Mouse (Mus musculus) CD4-positive, CD25-positive, alpha-beta regulatory T cell, adult 4 months (primary cell): ENCODE measurements around the gene Pitpnm2. TPM values are rescaled to one million over a fixed set of nuclear protein-coding genes. Genes with fewer than 3 reads are reported as not detected.
"Not testable (repeated sequence)": the region's sequence is repeated elsewhere in the genome, so short reads cannot be mapped to it uniquely, and the experiment has no call there.

Source experiments
- ATAC-seq: one replicate; pipeline ENCODE4 v1.8.0; 2017
- polyA plus RNA-seq, 2 experiments: library from polyadenylated mRNA; unstranded; fragments of 100-300 nt; shearing (Covaris generic); gene quantifications; one replicate each; pipeline ENCODE4 v1.2.1; 2017

Gene Pitpnm2
- 10 to 100 TPM in 1 of 2 experiments, 1 to 10 TPM in 1; 9.3 to 11.5 TPM for polyA plus RNA-seq

DNA sequence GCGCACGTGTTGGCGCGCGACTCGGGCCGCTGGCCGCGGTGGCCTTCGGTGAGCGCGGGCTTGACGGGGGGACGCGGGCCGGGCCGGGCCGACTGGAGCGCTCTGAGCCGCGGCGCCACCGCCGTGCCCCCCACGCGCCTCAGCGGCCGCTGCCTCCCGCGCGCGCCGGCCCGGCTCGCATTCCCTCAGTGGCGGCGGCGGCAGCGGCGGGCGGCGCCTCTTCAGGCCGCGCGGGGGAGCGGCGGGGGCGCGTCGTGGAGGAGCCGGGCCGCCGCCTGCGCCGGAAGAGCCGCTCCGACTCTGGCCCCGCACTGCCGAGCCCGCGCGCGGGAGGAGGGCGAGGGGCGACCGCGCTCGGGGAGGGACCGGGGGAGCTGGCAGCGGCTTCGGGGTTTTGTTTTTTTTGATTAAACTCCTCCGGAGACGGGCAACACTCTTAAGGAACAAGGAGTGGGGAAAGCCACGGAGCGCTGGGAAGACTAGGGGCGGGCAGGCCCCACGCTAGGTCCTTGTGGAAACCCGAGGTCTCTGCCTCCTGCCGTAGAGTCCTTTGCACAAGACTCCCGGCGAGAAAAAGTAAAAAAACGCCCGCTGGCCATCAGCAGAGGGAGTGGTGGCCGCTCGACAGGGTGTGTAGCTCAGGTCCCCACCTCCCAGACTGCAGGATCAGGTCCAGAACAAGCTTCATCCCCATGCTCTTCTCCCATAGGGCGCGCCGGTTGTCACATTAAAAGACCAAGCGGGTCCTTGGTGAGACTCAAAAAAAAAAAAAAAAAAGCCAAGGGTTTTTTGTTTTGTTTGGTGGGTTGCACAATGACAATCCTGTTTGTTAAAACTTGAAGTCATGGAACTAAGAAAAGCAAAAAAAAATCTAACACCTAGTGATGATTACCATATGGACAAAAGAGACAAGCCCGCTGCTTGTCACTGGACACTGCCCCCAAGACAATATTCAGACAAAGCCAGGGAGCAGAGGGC lies at the start of gene Pitpnm2:
Pitpnm2 (minus strand) TSS at position 147 of the 978 bp plus-strand sequence.
- ATAC-seq, result peak; percentile 77

DNA sequence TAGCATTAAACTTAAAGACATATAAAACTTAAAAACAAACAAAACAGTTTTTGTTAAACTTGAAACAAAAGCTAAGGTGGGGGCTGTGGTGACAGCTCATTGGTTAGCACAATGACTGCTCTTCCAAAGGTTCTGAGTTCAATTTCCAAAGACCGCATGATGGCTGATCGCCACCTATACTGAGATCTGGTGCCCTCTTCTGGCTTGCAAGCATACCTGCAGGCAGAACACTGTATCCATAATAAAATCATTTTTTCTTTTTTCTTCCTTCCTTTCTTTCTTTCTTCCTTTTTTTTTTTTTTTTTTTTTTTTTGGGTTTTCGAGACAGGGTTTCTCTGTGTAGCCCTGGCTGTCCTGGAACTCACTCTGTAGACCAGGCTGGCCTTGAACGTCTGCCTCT lies 49.7 kb upstream of the Pitpnm2 start:
- not testable (repeated sequence) for ATAC-seq

DNA sequence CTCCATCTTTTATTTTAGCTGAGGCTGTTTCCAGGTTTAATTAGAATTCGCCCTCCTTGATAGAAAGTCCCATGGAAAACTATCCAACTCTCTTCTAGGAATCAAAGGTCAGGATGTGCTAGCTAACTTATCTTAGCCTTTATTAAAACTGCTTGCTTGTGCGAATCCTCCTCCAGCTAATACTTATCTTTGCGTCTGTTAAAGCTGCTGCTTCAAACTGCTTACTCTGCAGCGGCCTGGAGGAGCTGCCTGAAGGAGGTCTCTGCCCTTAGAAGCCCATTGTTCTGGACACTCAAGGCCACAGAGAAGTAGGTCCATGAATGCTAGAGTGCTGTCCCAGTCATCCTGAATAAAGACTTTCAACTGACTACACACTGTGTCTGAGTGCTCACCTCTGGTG lies 46.9 kb upstream of the Pitpnm2 start:
- no peak for ATAC-seq

DNA sequence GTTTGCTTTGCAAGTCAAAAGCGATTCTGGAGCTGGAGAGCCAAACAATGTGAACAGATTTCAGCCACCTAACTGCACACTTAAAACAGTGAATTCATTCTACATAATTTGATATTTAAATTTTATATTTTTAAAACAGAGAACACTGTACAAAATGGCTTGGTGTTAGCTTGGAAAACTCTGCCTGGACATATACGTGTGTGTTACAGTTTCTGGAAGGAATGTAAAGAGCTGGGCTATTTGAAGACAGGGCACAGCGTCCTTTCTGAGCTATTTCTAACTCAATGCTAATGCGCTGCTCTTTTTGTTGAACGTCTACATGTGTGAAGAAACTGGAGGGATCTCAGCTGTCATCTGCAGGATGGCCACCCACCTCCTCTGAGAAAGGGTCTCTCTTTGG lies 44.4 kb upstream of the Pitpnm2 start:
- no peak for ATAC-seq

DNA sequence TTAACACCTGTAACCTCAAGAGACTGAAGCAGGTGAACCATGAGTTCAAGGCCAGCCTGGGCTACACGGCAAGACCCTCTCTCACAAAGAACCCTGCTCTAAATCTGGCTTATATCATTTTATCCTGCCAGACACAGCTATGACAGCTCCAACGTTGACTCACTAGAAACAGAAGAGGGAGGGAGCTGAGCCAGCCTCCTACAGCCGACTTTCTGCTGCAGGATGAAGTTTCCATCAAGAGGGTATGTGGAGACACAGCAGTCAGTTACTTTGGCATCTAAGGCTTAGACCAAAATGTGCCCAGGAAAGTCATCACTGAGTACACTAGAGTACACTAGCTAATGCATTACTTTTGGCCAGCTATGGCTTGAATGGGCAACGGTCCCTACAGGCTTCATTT lies 40.7 kb upstream of the Pitpnm2 start:
- ATAC-seq, result no peak

DNA sequence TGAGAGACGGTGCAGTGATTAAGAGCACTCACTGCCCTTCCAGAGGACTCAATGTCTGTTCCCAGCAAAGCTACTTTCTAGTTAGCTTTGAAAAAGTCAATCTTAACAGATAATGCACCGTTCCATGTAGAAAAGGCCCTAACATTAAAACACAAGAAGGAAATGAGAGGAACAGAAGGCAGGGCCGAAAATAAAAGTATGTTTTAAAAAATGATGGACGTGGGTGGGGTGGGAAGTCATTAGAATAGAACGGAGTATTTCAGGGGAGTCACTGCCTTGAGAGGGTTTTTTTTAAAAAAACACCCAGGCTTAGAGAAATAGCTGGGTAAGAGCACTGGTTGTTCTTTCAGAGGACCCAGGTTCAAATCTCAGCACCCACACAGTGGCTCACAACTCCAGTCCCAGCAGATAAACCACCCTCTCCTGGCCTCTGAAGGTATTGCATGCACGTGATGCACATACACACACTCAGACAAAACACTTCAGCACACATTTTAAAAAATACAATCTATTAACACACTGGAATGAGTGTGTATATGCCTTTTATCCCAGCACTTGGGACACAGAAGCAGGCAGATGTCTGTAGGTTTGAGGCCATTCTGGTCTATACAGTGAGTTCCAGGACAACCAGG lies 38.2 kb upstream of the Pitpnm2 start:
- no peak for ATAC-seq

DNA sequence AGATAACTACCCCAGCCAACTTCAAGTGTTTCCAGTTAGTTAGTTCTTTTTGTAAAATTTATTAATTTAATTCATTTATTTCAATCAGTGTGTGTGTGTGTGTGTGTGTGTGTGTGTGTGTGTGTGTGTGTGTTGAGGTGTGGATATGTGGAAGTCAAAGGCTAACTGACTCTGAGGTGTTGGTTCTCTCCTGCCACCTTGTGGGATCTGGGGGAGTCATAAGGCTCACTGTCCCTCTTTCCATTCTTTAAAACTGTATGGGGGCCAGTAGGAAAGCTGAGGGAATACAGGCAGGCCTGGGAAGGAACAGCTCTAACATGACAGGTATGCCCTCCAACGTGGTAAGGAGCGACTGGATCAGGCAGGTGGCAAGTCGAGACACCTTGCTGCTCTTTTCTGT lies 34.8 kb upstream of the Pitpnm2 start:
- ATAC-seq, result no peak

DNA sequence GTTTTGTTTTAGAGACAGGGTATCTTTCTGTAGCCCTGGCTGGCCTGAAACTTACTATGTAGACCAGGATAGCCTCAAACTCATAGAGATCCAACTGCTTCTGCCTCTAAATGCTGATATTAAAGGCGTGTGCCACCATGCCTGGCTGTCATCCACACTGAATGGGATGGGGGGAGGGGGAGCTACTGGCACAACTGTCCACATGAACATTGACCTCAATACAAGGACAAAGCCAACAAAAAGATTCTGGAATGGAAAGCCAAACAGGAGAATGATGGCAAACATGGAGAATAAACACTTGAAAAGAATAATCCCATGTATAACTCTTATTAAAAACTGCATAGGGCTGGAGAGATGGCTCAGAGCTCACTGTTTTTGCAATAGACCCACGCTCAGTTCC lies 33.3 kb upstream of the Pitpnm2 start:
- no peak for ATAC-seq

DNA sequence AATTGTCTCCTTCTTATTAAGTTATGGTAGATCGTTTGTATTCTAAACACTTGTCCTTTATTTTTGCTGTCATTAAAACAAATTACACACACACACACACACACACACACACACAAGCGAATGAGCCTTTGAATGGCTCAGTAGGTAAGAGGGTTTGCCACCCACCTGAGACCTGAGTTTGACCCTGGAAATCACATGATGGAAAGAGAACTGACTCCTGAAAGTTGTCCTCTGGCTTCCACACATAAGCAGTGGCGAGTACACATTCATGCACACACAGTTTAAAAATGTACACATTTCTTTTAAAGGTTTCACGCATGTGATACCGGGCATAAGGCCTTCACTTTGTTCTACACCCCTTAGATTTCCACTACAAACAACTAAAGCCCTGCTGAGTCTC lies 20.7 kb upstream of the Pitpnm2 start:
- ATAC-seq, result no peak

DNA sequence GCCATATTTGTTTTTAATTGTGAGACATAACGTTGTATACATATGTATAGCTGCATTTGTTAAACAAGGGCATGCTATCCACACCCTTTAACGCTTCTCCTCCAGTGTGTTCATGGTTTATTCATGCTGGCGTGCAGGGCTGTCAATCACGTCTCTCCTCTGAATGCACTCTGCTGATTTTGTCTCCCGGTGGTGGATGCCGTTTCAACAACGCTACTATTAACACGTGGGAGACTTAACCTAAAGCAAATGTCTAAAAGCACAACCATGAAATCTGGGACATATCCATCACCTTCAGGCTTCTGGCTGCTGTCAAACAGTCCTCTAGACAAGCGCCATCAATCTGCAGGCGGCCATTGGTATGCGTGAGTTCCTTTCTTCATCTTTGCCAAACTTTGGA lies 20.1 kb upstream of the Pitpnm2 start:
- no peak for ATAC-seq

DNA sequence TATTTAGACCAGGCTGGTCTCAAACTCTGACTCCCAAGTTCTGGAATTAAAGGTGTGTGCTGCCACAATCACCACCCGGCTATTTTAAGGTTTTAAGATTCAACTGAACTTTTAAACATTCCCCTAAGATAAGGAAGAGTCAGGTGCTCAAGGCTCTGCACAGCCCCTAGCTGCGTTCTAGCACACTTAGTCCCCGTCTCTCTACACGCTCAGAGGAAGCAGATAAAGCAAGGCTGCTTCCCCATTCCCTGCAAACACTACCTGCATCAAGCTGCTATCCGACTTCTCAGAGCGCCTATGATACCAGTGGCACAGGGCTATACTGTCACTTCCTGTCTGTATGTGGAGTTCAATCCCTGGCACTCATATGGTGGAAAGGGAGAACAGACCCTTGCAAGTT lies 18.1 kb upstream of the Pitpnm2 start:
- no peak for ATAC-seq

DNA sequence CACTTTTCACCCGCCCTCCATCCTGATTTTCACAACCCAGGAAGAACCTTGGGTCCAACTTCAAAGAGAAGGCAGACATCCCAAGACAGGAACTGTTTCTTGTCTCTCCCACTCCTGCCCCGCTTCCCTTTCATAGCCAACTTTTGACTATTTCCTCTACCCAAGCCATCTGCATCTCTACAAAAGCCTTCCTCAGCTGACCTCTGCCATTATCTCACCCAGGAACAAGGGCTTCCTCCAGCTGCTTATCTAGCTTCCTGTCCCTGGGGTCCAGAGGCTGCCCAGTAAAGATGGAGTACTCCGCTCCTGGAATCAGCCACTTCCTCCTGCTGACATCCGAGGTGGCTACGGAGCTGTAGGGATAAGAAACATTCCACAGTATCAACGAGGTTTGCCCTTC lies 17.3 kb upstream of the Pitpnm2 start:
- ATAC-seq, result no peak

DNA sequence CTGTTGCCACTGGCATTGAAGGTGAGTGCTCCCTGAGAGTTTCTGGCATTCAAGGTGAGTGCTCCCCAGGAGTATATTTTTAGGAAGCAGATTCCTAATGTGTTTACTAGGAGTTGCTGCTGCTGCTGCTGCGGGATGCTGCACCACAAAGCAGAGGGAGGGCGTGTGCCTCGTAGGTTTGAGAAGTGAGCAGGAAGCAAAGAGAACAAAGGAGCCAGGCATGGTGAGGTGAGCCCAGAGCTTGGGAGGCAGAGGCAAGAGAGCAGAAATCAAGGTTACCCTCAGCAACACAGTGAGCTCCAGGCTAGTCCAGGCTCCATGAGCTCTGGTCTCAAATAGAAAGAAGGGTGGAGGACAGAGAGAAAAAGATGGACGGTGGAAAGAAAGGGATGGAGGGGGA lies 13.7 kb upstream of the Pitpnm2 start:
- ATAC-seq, result no peak

DNA sequence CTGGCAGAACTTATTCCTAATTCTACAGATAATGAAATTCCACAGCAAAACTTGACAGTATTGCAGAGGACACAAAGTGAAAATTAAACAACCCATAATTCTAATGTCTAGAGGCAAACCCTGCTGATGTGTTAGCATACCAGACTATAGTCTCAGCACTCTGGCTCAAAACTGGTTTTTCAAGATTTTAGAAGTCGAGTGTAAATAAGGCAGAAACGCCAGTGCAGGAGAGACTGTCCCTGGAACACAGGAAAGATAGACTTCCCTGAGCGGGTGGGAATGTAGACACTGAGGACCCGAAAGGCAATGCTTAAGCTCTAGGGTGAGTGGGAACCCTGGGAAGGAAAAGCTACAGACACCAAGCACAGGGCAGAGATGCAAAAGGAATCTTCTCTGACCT lies 12.5 kb upstream of the Pitpnm2 start:
- no peak for ATAC-seq

DNA sequence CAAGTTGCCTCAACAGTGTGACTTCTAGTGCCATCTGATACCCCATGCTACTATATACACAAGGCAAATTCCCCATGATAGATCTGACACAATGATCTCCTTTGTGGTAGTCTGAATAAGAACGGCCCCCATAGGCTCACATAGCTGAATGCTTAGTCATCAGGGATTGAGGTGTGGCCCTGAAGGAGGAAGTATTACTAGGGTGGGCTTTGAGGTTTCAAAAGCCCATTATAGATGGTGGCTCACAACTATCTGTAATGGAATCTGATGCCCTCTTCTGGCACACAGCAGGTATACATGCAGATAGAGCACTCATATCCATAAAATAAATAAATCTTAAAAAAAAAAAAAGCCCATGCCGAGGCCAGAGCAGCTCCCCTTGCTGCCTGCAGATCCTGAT lies 9.6 kb upstream of the Pitpnm2 start:
- no peak for ATAC-seq

DNA sequence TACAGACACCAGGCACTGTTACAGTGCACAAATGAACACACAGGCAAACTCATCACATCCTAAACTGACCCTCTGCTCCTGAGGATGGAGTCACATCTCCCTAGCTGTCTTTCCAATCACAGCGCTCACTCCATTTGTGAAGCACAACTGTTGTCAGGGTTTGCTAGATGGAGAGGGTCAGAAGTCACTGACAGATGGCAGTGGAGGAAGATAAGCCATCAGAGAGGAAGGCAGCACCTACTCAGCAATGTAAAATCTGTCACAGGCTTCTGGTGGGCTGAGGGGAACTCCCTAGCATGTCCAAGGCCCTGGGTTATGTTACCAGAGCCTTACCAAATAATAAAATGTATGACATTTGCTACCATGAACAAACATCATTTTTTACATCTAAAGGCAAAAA lies 8.5 kb upstream of the Pitpnm2 start:
- no peak for ATAC-seq

DNA sequence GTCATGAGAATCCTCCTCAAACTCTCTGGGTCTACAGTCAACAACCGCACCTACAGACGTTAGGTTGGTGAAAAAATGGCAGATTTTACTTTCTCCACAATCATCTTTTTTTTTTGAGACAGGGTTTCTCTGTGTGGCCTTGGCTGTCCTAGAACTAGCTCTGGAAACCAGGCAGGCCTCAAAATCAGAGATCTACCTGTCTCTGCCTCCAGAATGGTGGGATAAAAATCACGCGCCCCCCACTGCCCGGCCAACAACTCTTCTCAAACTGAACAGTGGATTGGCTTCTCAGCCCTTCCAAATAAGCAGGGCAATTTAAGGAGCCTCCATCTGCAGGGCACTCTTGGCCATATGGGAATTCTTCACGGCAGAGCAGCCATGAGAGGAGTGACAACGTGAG lies 5.6 kb upstream of the Pitpnm2 start:
- ATAC-seq, result no peak

DNA sequence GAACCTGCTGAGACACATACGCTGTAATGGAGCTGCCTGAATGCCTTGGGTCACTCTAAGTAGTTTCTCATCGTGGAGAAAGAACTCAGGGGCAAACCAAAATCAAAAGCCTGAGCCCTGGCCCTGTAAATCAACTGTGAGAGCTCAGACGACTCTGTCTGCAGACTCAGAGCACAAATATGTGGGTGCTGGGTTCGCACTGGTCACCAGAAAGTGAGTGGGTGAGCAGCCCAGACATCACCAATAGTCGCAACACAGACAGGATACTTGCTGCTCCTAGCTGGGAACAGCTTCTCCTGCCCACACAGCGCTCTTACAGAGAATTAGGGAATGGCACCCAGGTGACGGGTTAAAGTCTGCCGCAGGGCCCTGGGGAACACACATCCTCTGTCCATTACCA lies 4.0 kb upstream of the Pitpnm2 start:
- ATAC-seq, result no peak

DNA sequence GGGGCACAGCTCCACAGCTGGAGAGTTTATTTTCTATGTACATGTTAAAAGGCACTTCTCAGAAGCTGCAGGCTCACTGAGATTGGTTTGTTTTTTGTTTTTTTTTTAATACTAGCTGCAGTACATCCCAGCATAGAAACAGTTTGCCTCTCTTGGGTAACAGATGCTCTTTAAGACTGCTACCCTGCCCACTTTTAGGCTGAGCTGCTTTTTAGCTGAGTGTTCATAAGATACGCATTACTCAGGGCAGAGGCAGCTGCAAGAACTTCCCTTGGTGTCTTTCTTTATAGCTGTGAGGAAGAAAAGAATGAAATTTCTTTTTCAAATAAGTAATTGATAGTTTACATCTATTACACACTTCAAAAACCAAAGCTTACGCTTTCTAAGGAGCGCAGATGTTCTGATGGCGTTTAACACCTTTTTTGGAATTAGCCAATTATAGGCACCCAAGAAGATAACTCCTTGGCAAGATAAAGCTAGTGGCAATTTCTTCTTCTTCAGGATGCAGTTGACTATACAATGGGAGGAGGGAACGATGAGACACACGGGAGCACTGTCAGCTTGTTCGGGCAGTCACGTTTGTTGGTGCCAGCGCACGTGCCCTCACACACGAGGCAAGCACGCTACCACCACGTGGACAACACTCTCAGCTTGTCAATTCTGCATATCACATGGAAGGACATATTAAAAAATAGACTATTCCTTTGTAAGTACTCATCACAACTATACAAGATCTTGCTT lies 3.2 kb upstream of the Pitpnm2 start:
- ATAC-seq, result no peak

DNA sequence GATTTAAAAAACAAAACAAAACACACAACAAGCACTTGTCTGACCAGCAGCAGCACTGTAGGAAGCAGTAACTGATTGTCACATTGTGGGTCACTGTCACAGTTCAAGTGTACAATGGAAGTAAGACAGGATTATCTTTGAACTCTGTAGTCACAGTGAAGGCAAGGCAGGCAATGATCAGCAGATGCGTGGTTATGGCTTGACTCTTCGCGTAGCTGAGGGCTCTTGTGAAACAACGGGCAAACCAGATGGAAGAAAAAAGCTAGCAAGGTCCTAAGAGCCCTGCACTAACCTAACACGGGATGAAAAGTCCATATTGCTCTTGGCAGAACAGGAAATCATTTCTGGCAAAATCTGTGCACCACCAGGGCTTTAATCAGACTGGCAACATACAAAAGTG lies 1.5 kb upstream of the Pitpnm2 start:
- ATAC-seq, result no peak

DNA sequence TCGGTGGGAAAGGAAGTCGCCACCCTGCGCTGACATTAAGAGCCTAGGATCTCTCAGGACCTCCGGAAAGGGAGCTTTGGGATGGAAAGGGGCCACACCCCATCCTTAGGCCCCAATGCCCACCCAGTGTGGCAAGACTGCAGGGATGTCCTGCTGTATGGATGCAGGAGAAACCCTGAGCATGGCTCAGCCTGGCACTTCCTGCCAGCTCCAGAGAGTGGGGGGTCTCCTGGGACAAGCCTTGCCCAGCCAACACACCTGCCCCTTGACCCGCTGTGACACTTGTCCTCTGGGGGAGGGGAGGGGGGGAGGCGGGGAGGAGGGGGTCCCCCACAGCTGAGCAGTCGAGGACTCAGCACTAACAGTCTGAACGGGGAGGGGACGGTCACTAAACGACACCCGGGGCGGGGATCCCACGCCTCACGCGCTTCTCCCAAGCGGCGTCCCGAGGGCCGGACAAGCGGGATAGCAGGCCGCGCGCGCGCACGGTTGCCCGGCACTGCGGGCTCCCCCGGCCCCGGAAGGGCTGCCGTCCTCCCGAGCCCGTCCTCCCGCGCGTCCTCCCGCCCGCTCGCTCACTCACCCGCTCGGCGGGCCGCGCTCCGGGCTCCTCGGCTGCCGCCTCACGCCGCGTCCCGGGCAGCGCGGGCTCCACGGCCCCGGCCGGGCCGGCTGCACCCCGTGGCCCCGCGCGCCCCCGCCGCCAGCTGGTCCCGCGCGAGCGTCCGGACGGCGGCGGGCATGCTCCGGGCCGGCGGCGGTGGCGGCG lies 531 bp downstream of the Pitpnm2 start:
- ATAC-seq, result peak; percentile 46

DNA sequence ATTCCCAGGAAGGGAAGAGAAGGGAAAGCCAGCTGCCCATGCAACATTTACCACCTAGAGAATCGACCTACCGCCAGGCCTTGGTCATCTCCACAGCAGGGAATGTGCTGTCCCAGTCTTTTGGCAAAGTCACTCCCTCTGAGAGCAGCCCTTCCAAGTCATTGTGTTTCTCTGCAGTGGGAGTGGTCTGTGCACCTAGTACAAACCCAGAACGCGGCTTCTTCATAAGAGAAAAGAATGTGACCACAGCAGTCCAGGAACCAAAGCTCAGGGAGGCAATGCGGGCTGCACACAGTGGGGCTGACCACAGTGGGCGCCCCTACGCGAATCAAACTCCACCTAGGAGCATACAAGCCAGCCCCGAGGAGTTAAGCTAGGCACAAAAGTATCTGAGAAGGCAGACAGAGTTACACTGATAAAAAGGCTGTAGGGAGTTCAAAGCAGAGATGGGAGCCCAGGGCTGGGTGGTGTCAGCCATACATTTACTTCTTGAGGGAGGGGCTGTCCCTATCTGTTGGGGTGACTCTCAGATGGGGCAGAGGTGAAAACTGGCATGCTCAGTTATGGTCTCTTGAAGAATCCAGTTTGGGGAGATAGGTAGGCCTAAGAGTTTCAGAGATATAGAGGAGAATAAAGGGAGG lies 1.5 kb downstream of the Pitpnm2 start:
- ATAC-seq, result no peak
